Mouse (Mus musculus) stomach, embryonic 15.5 days (tissue): ENCODE measurements around the gene Lsamp. TPM values are rescaled to one million over a fixed set of nuclear protein-coding genes. Genes with fewer than 3 reads are reported as not detected.

Experiments used
- ATAC-seq: fragments of 200-750 bp; cut with Nextera tagmentation; 2 replicates; pipeline ENCODE4 v1.8.0; 2017; ENCODE audit warnings: low read depth, moderate number of reproducible peaks, moderate TSS enrichment; ENCODE audit not compliant: insufficient read depth, low FRiP score
- H3K27ac ChIP-seq: fragments of 300-500 bp; sonication (generic); 2 replicates; pipeline ENCODE4 v1.5.1; 2015; ENCODE audit warnings: mild to moderate bottlenecking, inconsistent platforms
- H3K27me3 ChIP-seq: fragments of 300-500 bp; sonication (generic); replicated peaks from 2 replicates; pipeline ENCODE4 v1.6.1; 2015; ENCODE audit warnings: inconsistent platforms
- H3K36me3 ChIP-seq: fragments of 300-500 bp; sonication (generic); 2 replicates; pipeline ENCODE4 v1.6.1; 2015; ENCODE audit warnings: inconsistent platforms
- H3K4me1 ChIP-seq: fragments of 300-500 bp; sonication (generic); 2 replicates; pipeline ENCODE4 v1.6.1; 2015; ENCODE audit warnings: inconsistent platforms
- H3K4me2 ChIP-seq: fragments of 300-500 bp; sonication (generic); 2 replicates; pipeline ENCODE4 v1.6.1; 2015; ENCODE audit warnings: mild to moderate bottlenecking, inconsistent platforms
- H3K4me3 ChIP-seq: fragments of 300-500 bp; sonication (generic); replicated peaks from 2 replicates; pipeline ENCODE4 v1.5.1; 2015; ENCODE audit warnings: inconsistent platforms
- H3K9ac ChIP-seq: fragments of 300-500 bp; sonication (generic); 2 replicates; pipeline ENCODE4 v1.6.1; 2015; ENCODE audit warnings: inconsistent platforms
- H3K9me3 ChIP-seq: fragments of 300-500 bp; sonication (generic); 2 replicates; pipeline ENCODE4 v1.6.1; 2016; ENCODE audit warnings: inconsistent platforms
- WGBS: fragments of 180-500 bp; shearing (Covaris S2); methylation state at CpG from one replicate; pipeline ENCODE4 v1.1.7; 2015; 5-methylcytosine and 5-hydroxymethylcytosine counted together
- polyA plus RNA-seq: library from polyadenylated mRNA; unstranded; fragments of >200 nt; fragmentation: Nextera tagmentation; extraction: Ambion mirVana; gene quantifications from 2 replicates; pipeline ENCODE4 v1.2.1, GENCODE M21; 2015

The Lsamp gene
- polyA plus RNA-seq, 1 experiment from 2014 or later = 8.5 TPM

GRCm38 (mm10) chr16:42113246-42113645 lies 2129.1 kb downstream of the Lsamp start:
- H3K9me3 ChIP-seq = no peaks in the 10 kb centered on the region
- H3K27me3 ChIP-seq = no peaks in the 10 kb centered on the region
- no peaks in the 10 kb centered on the region for H3K4me1 ChIP-seq
- ATAC-seq = no peak
- no peak overlapping the region for H3K27ac ChIP-seq
- H3K4me3 ChIP-seq = no peak overlapping the region
- H3K4me2 ChIP-seq = no peak overlapping the region
- WGBS = 83% methylated on average over 2 of the region's 2 CpGs
- no peak overlapping the region for H3K9ac ChIP-seq
- no peaks in the 10 kb centered on the region for H3K36me3 ChIP-seq

DNA sequence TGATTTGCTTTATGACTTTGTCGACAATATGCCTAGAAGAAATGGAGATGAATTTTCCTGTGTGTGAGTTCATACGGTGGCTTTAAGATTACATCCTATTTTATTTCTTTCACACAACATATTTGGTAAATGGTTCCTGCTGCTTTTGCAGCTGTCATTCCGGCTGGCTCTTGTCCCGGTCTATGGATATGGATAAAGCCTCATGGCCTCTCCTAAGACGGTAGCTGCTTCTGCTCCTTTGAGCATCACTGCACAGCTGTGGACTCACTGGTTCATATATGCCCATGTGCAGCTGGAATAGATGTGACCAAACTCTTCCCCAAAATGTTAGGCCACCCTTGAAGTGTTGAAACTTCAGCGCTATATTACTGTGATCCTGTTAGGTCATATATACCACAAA lies 2137.6 kb downstream of the Lsamp start:
- H3K27me3 ChIP-seq = no peaks in the 10 kb centered on the region
- no peak overlapping the region for H3K4me2 ChIP-seq
- H3K4me1 ChIP-seq = no peaks in the 10 kb centered on the region
- H3K9me3 ChIP-seq = no peaks in the 10 kb centered on the region
- WGBS = 76% methylated on average over 6 of the region's 6 CpGs
- no peak overlapping the region for H3K27ac ChIP-seq
- H3K9ac ChIP-seq = no peak overlapping the region
- ATAC-seq = no peak
- no peaks in the 10 kb centered on the region for H3K36me3 ChIP-seq
- H3K4me3 ChIP-seq = no peak overlapping the region

DNA sequence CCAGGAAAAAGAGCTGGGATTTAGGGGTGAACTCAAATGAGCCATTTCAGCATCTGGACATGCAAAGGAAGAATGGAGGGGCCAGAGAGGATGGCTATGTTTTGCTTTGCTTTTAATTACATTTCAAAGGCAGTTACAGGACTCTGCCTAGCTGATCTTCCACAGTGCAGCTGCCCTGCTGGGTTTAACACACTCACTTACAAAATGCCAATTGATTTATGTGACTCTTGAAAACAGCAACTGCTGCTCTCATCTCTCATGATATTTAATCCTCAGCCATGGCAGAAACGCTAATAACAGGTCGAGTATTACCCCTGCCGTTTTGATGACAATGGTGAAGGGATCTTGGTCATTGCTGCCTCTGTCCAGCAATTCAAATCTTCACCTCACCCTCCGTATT lies 2139.7 kb downstream of the Lsamp start:
- WGBS = 36% methylated on average over 4 of the region's 4 CpGs
- Histone ChIP-seq H3K4me3 (no peak overlapping the region), H3K27me3 (no peaks in the 10 kb centered on the region), H3K9ac (no peak overlapping the region), H3K9me3 (no peaks in the 10 kb centered on the region), H3K4me1 (no peaks in the 10 kb centered on the region), H3K27ac (no peak overlapping the region), H3K36me3 (no peaks in the 10 kb centered on the region), H3K4me2 (no peak overlapping the region)
- no peak for ATAC-seq

DNA sequence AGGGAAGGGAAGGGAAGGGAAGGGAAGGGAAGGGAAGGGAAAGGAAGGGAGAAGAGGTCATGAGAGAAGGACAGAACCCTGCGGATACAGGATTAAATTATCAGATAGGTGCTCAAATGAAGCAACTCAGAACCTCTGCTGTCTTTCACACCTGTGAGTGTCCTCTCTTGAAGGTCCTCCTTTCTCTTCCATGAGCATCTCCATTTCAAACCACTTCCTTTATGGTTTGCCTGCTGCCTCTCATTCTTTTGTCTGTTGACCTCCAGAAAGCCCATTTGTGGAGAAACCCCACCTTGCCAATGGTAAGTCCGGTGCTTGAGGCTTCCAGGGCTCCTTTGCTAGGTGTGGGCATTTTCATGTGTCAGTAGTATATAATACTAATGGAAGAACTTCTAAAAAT lies 2141.9 kb downstream of the Lsamp start:
- H3K4me2 ChIP-seq = no peak overlapping the region
- H3K9ac ChIP-seq = no peak overlapping the region
- H3K4me1 ChIP-seq = no peaks in the 10 kb centered on the region
- ATAC-seq = no peak
- no peak overlapping the region for H3K27ac ChIP-seq
- no peaks in the 10 kb centered on the region for H3K9me3 ChIP-seq
- WGBS = 72% methylated on average over 2 of the region's 2 CpGs
- no peaks in the 10 kb centered on the region for H3K36me3 ChIP-seq
- H3K4me3 ChIP-seq = no peak overlapping the region
- H3K27me3 ChIP-seq = no peaks in the 10 kb centered on the region

- ATAC-seq = no peak
- H3K27me3 ChIP-seq = no peaks in the 10 kb centered on the region
- H3K27ac ChIP-seq = no peak overlapping the region
- H3K4me1 ChIP-seq = no peaks in the 10 kb centered on the region
- 76% methylated on average over 6 of the region's 6 CpGs for WGBS
- no peaks in the 10 kb centered on the region for H3K36me3 ChIP-seq
- H3K4me3 ChIP-seq = no peak overlapping the region
- no peak overlapping the region for H3K9ac ChIP-seq
- H3K4me2 ChIP-seq = no peak overlapping the region
- no peaks in the 10 kb centered on the region for H3K9me3 ChIP-seq
Measured at GRCm38 (mm10) chr16:42147164-42147563, 2163.0 kb downstream of the Lsamp start.

GRCm38 (mm10) chr16:42149216-42149942 lies 2165.2 kb downstream of the Lsamp start:
- 70% methylated on average over 6 of the region's 6 CpGs for WGBS
- H3K4me3 ChIP-seq = no peak overlapping the region

GRCm38 (mm10) chr16:42152640-42153039 lies 2168.5 kb downstream of the Lsamp start:
- no peaks in the 10 kb centered on the region for H3K4me1 ChIP-seq
- no peaks in the 10 kb centered on the region for H3K9me3 ChIP-seq
- H3K9ac ChIP-seq = no peak overlapping the region
- no peaks in the 10 kb centered on the region for H3K27me3 ChIP-seq
- no peaks in the 10 kb centered on the region for H3K36me3 ChIP-seq
- WGBS = 19% methylated on average over 8 of the region's 8 CpGs
- ATAC-seq = peak; percentile 27; the same call in 1 of the 2 replicates
- H3K4me2 ChIP-seq = peak overlapping the region; percentile 33
- H3K4me3 ChIP-seq = peak overlapping the region; percentile 6; the same call in 1 of the 2 replicates
- H3K27ac ChIP-seq = no peak overlapping the region

More at GRCm38 (mm10) chr16:42149216-42149942, 2165.2 kb downstream of the Lsamp start:
- H3K27me3 ChIP-seq = no peaks in the 10 kb centered on the region
- no peaks in the 10 kb centered on the region for H3K36me3 ChIP-seq
- H3K4me2 ChIP-seq = no peak overlapping the region
- no peak overlapping the region for H3K9ac ChIP-seq
- no peak overlapping the region for H3K27ac ChIP-seq
- no peak for ATAC-seq
- H3K9me3 ChIP-seq = no peaks in the 10 kb centered on the region
- H3K4me1 ChIP-seq = no peaks in the 10 kb centered on the region

DNA sequence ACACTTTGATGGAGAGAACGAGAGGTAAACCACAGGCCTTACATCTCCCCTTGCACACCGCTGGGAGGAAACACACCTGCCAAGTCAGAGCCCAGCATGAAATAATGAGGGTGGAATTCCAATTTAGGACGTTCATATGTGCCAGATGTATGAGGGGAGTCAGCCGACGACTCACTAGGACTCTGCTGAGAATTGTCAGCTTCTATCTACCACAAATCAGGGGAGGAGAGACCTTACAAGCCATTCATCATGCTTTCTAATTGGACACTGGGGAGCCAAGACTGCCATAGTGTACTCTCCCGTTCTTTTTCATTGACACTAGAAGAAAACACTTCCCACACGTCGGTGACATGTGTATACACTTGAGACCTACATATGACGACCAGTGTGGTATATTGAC lies 2173.7 kb downstream of the Lsamp start:
- H3K4me1 ChIP-seq = no peaks in the 10 kb centered on the region
- no peak overlapping the region for H3K4me2 ChIP-seq
- WGBS = 57% methylated on average over 9 of the region's 9 CpGs
- H3K9me3 ChIP-seq = no peaks in the 10 kb centered on the region
- no peak overlapping the region for H3K4me3 ChIP-seq
- H3K36me3 ChIP-seq = no peaks in the 10 kb centered on the region
- ATAC-seq = no peak
- no peak overlapping the region for H3K27ac ChIP-seq
- no peaks in the 10 kb centered on the region for H3K27me3 ChIP-seq
- H3K9ac ChIP-seq = no peak overlapping the region

GRCm38 (mm10) chr16:42164941-42165340 lies 2180.8 kb downstream of the Lsamp start:
- H3K9ac ChIP-seq = no peak overlapping the region
- no peak overlapping the region for H3K4me2 ChIP-seq
- H3K27me3 ChIP-seq = no peaks in the 10 kb centered on the region
- no peaks in the 10 kb centered on the region for H3K9me3 ChIP-seq
- H3K36me3 ChIP-seq = no peaks in the 10 kb centered on the region
- no peak overlapping the region for H3K27ac ChIP-seq
- H3K4me3 ChIP-seq = no peak overlapping the region
- H3K4me1 ChIP-seq = no peaks in the 10 kb centered on the region
- no peak for ATAC-seq

DNA sequence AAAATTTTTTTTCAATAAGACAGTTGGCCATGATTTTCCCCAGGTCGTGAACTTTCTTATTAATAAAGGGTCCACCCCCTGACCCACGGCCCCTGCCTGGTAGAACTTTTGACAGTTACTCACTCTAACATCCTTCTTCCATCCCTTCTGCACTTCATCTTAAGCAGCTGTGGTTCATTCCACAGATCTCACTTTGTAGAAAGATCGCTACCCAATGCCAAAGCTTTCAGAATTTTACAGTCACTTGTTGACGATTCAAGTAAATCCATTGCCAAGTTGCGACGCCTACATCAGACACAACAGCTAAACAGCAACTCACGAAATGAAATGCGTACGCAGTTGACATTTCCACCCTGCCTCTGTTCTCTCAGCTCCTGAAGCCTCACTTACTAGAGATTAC lies 2184.1 kb downstream of the Lsamp start:
- Histone ChIP-seq H3K4me1 (no peaks in the 10 kb centered on the region), H3K27me3 (no peaks in the 10 kb centered on the region), H3K4me2 (no peak overlapping the region), H3K9me3 (no peaks in the 10 kb centered on the region), H3K9ac (no peak overlapping the region), H3K36me3 (no peaks in the 10 kb centered on the region), H3K27ac (no peak overlapping the region), H3K4me3 (no peak overlapping the region)
- no peak for ATAC-seq
- WGBS = 83% methylated on average over 9 of the region's 9 CpGs

GRCm38 (mm10) chr16:42169447-42170140 lies 2185.4 kb downstream of the Lsamp start:
- Histone ChIP-seq H3K9ac (no peak overlapping the region), H3K9me3 (no peaks in the 10 kb centered on the region), H3K27ac (no peak overlapping the region), H3K4me3 (no peak overlapping the region), H3K4me2 (no peak overlapping the region), H3K4me1 (no peaks in the 10 kb centered on the region), H3K36me3 (no peaks in the 10 kb centered on the region), H3K27me3 (no peaks in the 10 kb centered on the region)
- WGBS = 24% methylated on average over 8 of the region's 8 CpGs
- no peak for ATAC-seq

- Histone ChIP-seq H3K27ac (no peak overlapping the region), H3K4me3 (no peak overlapping the region), H3K9ac (no peak overlapping the region), H3K36me3 (no peaks in the 10 kb centered on the region), H3K27me3 (no peaks in the 10 kb centered on the region), H3K4me1 (no peaks in the 10 kb centered on the region), H3K4me2 (no peak overlapping the region), H3K9me3 (no peaks in the 10 kb centered on the region)
- 33% methylated on average over 11 of the region's 11 CpGs for WGBS
- no peak for ATAC-seq
Measured at GRCm38 (mm10) chr16:42172476-42172875, 2188.3 kb downstream of the Lsamp start.
